Mouse (Mus musculus): ENCODE results near the gene Gse1. TPM values are rescaled to one million over a fixed set of nuclear protein-coding genes. Genes with fewer than 3 reads are reported as not detected.

Gse1 gene
- polyA plus RNA-seq, 1 experiment = 52.4 TPM

- 35% methylated on average over 14 of the region's 14 CpGs for WGBS
- no peak overlapping the region for H3K27ac ChIP-seq (ENCODE audit: insufficient read depth, low read length)
- no peak overlapping the region for H3K4me3 ChIP-seq (replicated peaks; ENCODE audit: insufficient read depth, low read depth, low read length)
- no peak for TF ChIP-seq CTCF (IDR thresholded peaks at IDR 0.05; ENCODE audit: borderline replicate concordance, insufficient read depth, low read depth, low read length)
- no peak for TF ChIP-seq POLR2A (IDR thresholded peaks at IDR 0.05; ENCODE audit: borderline replicate concordance, insufficient read depth, low read length)
- no peak for DNase-seq
- H3K27me3 ChIP-seq (ENCODE audit: control insufficient read depth, insufficient read depth, low read length) = no peaks in the 10 kb centered on the region
- peaks cover 64% of the 10 kb centered on the region for H3K4me1 ChIP-seq (ENCODE audit: control insufficient read depth, insufficient read depth, low read length)
These were observed 182.8 kb downstream of the Gse1 start for GRCm38 (mm10) chr8:120411059-120411458.

GRCm38 (mm10) chr8:120411862-120412261, 183.6 kb downstream of the Gse1 start:
- TF ChIP-seq CTCF (IDR thresholded peaks at IDR 0.05; ENCODE audit: borderline replicate concordance, insufficient read depth, low read depth, low read length) (no peak), POLR2A (IDR thresholded peaks at IDR 0.05; ENCODE audit: borderline replicate concordance, insufficient read depth, low read length) (no peak)

GRCm38 (mm10) chr8:120412357-120412756, 184.1 kb downstream of the Gse1 start:
- H3K4me1 ChIP-seq (ENCODE audit: control insufficient read depth, insufficient read depth, low read length) = peaks cover 72% of the 10 kb centered on the region
- WGBS = 81% methylated on average over 4 of the region's 4 CpGs
- TF ChIP-seq POLR2A (IDR thresholded peaks at IDR 0.05; ENCODE audit: borderline replicate concordance, insufficient read depth, low read length) = no peak
- TF ChIP-seq CTCF (IDR thresholded peaks at IDR 0.05; ENCODE audit: borderline replicate concordance, insufficient read depth, low read depth, low read length) = no peak

More at GRCm38 (mm10) chr8:120411862-120412261, 183.6 kb downstream of the Gse1 start:
- no peaks in the 10 kb centered on the region for H3K27me3 ChIP-seq (ENCODE audit: control insufficient read depth, insufficient read depth, low read length)
- 86% methylated on average over 8 of the region's 8 CpGs for WGBS
- H3K27ac ChIP-seq (ENCODE audit: insufficient read depth, low read length) = no peak overlapping the region
- DNase-seq = no peak
- no peak overlapping the region for H3K4me3 ChIP-seq (replicated peaks; ENCODE audit: insufficient read depth, low read depth, low read length)
- peaks cover 70% of the 10 kb centered on the region for H3K4me1 ChIP-seq (ENCODE audit: control insufficient read depth, insufficient read depth, low read length)

GRCm38 (mm10) chr8:120412911-120413625, 184.8 kb downstream of the Gse1 start:
- 59% methylated on average over 29 of the region's 29 CpGs for WGBS
- DNase-seq = no peak
- no peaks in the 10 kb centered on the region for H3K27me3 ChIP-seq (ENCODE audit: control insufficient read depth, insufficient read depth, low read length)
- peaks cover 72% of the 10 kb centered on the region for H3K4me1 ChIP-seq (ENCODE audit: control insufficient read depth, insufficient read depth, low read length)
- no peak overlapping the region for H3K27ac ChIP-seq (ENCODE audit: insufficient read depth, low read length)
- TF ChIP-seq CTCF (IDR thresholded peaks at IDR 0.05; ENCODE audit: borderline replicate concordance, insufficient read depth, low read depth, low read length) (no peak), POLR2A (IDR thresholded peaks at IDR 0.05; ENCODE audit: borderline replicate concordance, insufficient read depth, low read length) (no peak)
- H3K4me3 ChIP-seq (replicated peaks; ENCODE audit: insufficient read depth, low read depth, low read length) = no peak overlapping the region

More at GRCm38 (mm10) chr8:120412357-120412756, 184.1 kb downstream of the Gse1 start:
- no peaks in the 10 kb centered on the region for H3K27me3 ChIP-seq (ENCODE audit: control insufficient read depth, insufficient read depth, low read length)
- no peak for DNase-seq
- H3K4me3 ChIP-seq (replicated peaks; ENCODE audit: insufficient read depth, low read depth, low read length) = no peak overlapping the region
- no peak overlapping the region for H3K27ac ChIP-seq (ENCODE audit: insufficient read depth, low read length)

- WGBS = 31% methylated on average over 6 of the region's 6 CpGs
These were observed 185.4 kb downstream of the Gse1 start for GRCm38 (mm10) chr8:120413626-120413988.

DNA sequence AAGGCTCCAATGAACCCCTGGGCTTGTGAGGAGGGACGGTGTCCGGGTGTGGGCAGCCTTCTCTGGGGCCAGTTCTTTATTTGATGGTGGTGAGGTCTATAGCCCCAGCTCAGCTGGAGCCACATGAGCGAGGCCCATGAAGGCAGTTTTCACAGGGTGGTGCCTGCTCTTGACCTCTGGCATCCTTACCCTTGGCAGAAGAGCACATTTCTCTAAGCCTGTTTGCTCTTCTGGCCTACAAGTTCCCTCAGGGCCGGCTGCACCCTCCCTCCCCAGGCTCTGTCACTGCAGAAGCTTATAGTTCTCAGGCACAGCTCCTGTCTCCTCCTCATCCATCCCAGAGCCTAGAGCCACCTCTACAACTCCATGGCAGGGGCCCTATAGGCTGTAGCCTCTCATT, 186.0 kb downstream of the Gse1 start:
- Histone ChIP-seq H3K4me3 (replicated peaks; ENCODE audit: insufficient read depth, low read depth, low read length) (no peak overlapping the region), H3K4me1 (ENCODE audit: control insufficient read depth, insufficient read depth, low read length) (peaks cover 62% of the 10 kb centered on the region), H3K27ac (ENCODE audit: insufficient read depth, low read length) (no peak overlapping the region), H3K27me3 (ENCODE audit: control insufficient read depth, insufficient read depth, low read length) (no peaks in the 10 kb centered on the region)
- whole genome bisulfite sequencing = 88% methylated on average over 4 of the region's 4 CpGs
- TF ChIP-seq CTCF (IDR thresholded peaks at IDR 0.05; ENCODE audit: borderline replicate concordance, insufficient read depth, low read depth, low read length) (no peak), POLR2A (IDR thresholded peaks at IDR 0.05; ENCODE audit: borderline replicate concordance, insufficient read depth, low read length) (no peak)
- no peak for DNase-seq

More at GRCm38 (mm10) chr8:120413626-120413988, 185.4 kb downstream of the Gse1 start:
- TF ChIP-seq POLR2A (IDR thresholded peaks at IDR 0.05; ENCODE audit: borderline replicate concordance, insufficient read depth, low read length) (no peak), CTCF (IDR thresholded peaks at IDR 0.05; ENCODE audit: borderline replicate concordance, insufficient read depth, low read depth, low read length) (no peak)
- DNase-seq = peak in 1 of 2 experiments; percentile 35
- Histone ChIP-seq H3K27me3 (ENCODE audit: control insufficient read depth, insufficient read depth, low read length) (no peaks in the 10 kb centered on the region), H3K4me3 (replicated peaks; ENCODE audit: insufficient read depth, low read depth, low read length) (no peak overlapping the region), H3K4me1 (ENCODE audit: control insufficient read depth, insufficient read depth, low read length) (peaks cover 67% of the 10 kb centered on the region), H3K27ac (ENCODE audit: insufficient read depth, low read length) (no peak overlapping the region)

DNA sequence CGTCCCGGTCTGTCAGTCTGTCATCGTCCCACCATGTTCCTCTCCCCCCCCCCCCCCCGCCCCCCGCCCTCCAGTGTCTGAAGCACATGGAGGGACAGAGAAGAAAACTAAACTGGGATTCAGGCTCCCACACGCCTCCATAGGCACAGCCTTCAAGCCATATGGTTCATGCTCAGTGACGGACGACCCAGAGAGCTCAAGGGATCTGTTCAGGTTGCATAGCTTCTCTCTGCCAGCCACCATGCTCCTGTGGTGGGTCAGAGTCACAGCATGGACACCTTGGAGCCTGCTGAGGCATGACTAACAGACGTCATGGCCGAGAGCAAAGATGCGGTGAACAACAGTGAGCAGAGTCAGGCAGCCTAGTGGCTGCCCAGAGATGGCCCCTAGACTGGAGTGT, 187.2 kb downstream of the Gse1 start:
- Histone ChIP-seq H3K4me1 (ENCODE audit: control insufficient read depth, insufficient read depth, low read length) (peaks cover 51% of the 10 kb centered on the region), H3K27me3 (ENCODE audit: control insufficient read depth, insufficient read depth, low read length) (no peaks in the 10 kb centered on the region), H3K4me3 (replicated peaks; ENCODE audit: insufficient read depth, low read depth, low read length) (no peak overlapping the region), H3K27ac (ENCODE audit: insufficient read depth, low read length) (no peak overlapping the region)
- DNase-seq = no peak
- TF ChIP-seq POLR2A (IDR thresholded peaks at IDR 0.05; ENCODE audit: borderline replicate concordance, insufficient read depth, low read length) (no peak), CTCF (IDR thresholded peaks at IDR 0.05; ENCODE audit: borderline replicate concordance, insufficient read depth, low read depth, low read length) (no peak)
- 56% methylated on average over 11 of the region's 11 CpGs for WGBS

DNA sequence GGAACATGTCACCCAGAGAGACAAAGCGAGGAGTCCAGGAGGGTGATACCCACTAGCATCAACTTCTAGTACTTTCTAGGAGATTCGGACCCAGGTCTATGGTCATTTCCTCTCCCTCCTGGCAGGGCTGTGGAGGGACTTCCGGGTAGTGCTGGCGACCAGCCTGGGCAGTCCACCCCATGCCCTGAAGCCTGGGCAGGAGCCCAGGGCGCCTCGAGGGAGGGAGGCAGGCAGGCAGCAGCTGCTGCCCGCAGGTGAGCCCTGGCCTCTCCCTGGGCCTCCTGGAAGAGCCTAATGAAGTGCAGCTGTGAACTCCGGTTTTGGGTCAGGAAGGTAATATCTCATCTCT, 187.9 kb downstream of the Gse1 start:
- DNase-seq = no peak
- 36% methylated on average over 8 of the region's 8 CpGs for WGBS
- Histone ChIP-seq H3K4me1 (ENCODE audit: control insufficient read depth, insufficient read depth, low read length) (peaks cover 46% of the 10 kb centered on the region), H3K4me3 (replicated peaks; ENCODE audit: insufficient read depth, low read depth, low read length) (no peak overlapping the region), H3K27me3 (ENCODE audit: control insufficient read depth, insufficient read depth, low read length) (no peaks in the 10 kb centered on the region), H3K27ac (ENCODE audit: insufficient read depth, low read length) (no peak overlapping the region)
- TF ChIP-seq CTCF (IDR thresholded peaks at IDR 0.05; ENCODE audit: borderline replicate concordance, insufficient read depth, low read depth, low read length) (no peak), POLR2A (IDR thresholded peaks at IDR 0.05; ENCODE audit: borderline replicate concordance, insufficient read depth, low read length) (no peak)

Data from cerebellum, adult 2 months (tissue).